Mouse (Mus musculus) midbrain, embryonic 14.5 days (tissue): Measurements from ENCODE around the gene Zar1l. TPM values are rescaled to one million over a fixed set of nuclear protein-coding genes. Genes with fewer than 3 reads are reported as not detected.

Source experiments
- ATAC-seq: fragments of 200-750 bp; cut with Nextera tagmentation; 2 replicates; pipeline ENCODE4 v1.8.0; 2017; ENCODE audit warnings: moderate number of reproducible peaks, moderate library complexity; ENCODE audit not compliant: low FRiP score, low TSS enrichment
- DNase-seq: peaks from one replicate; pipeline ENCODE4 v3.0.0-alpha.2; 2015
- H3K27ac ChIP-seq: fragments of 300-500 bp; sonication (generic); replicated peaks from 2 replicates; pipeline ENCODE4 v1.5.1; 2014; ENCODE audit warnings: mild to moderate bottlenecking, low read depth, low read length, moderate library complexity
- H3K27me3 ChIP-seq: fragments of 300-500 bp; sonication (generic); 2 replicates; pipeline ENCODE4 v1.6.1; 2014; ENCODE audit warnings: low read length, control low read depth, mixed read lengths; ENCODE audit not compliant: control insufficient read depth, insufficient read depth
- H3K36me3 ChIP-seq: fragments of 300-500 bp; sonication (generic); 2 replicates; pipeline ENCODE4 v1.6.1; 2014; ENCODE audit warnings: low read length, control low read depth; ENCODE audit not compliant: control insufficient read depth, insufficient read depth
- H3K4me1 ChIP-seq: fragments of 300-500 bp; sonication (generic); 2 replicates; pipeline ENCODE4 v1.6.1; 2014; ENCODE audit warnings: mild to moderate bottlenecking, antibody characterized with exemption, low read length, control low read depth; ENCODE audit not compliant: control insufficient read depth, insufficient read depth
- H3K4me2 ChIP-seq: fragments of 300-500 bp; sonication (generic); 2 replicates; pipeline ENCODE4 v1.6.1; 2014; ENCODE audit warnings: mild to moderate bottlenecking, low read length, moderate library complexity
- H3K4me3 ChIP-seq: fragments of 300-500 bp; sonication (generic); replicated peaks from 2 replicates; pipeline ENCODE4 v1.5.1; 2014; ENCODE audit warnings: low read depth, low read length
- H3K9ac ChIP-seq: fragments of 300-500 bp; sonication (generic); replicated peaks from 2 replicates; pipeline ENCODE4 v1.6.1; 2014; ENCODE audit warnings: mild to moderate bottlenecking, low read length, moderate library complexity
- H3K9me3 ChIP-seq: fragments of 300-500 bp; sonication (generic); 2 replicates; pipeline ENCODE4 v1.6.1; 2016; ENCODE audit warnings: low read length, control low read depth, mixed read lengths; ENCODE audit not compliant: control insufficient read depth
- WGBS: fragments of 180-500 bp; shearing (Covaris S2); extraction: QIAGEN DNeasy Blood & Tissue Kit; methylation state at CpG from one replicate; pipeline ENCODE4 v1.1.7; 2014; 5-methylcytosine and 5-hydroxymethylcytosine counted together
- polyA plus RNA-seq: library from polyadenylated mRNA; unstranded; fragments of >200 nt; fragmentation: Nextera tagmentation; extraction: Ambion mirVana; gene quantifications from 2 replicates; pipeline ENCODE4 v1.2.1, GENCODE M21; 2014

Zar1l gene
- polyA plus RNA-seq, 1 experiment from 2014 or later = not detected

DNA sequence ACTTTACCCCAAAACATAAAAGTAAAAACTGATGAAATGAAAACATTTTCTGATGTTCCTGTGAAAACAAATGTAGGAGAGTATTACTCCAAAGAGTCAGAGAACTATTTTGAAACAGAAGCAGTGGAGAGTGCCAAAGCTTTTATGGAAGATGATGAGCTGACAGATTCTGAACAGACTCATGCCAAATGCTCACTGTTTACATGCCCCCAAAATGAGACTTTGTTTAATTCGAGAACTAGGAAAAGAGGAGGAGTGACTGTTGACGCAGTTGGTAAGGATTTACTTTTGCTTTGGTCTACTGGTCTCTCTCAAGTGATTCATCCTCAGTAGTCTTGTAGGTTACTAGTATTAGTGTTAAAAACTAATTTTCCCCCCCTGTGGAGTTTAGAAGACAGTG is 25.2 kb upstream of the Zar1l start:
- DNase-seq = no peak
- Histone ChIP-seq H3K36me3 (peaks cover 14% of the 10 kb centered on the region), H3K4me3 (no peak overlapping the region), H3K4me2 (no peak overlapping the region), H3K9ac (no peak overlapping the region), H3K4me1 (no peaks in the 10 kb centered on the region), H3K9me3 (0 out of 2 replicates have a peak, but pooled peaks cover 3% of the 10 kb centered on the region), H3K27me3 (no peaks in the 10 kb centered on the region), H3K27ac (no peak overlapping the region)
- 91% methylated on average over 2 of the region's 2 CpGs for WGBS
- no peak for ATAC-seq

DNA sequence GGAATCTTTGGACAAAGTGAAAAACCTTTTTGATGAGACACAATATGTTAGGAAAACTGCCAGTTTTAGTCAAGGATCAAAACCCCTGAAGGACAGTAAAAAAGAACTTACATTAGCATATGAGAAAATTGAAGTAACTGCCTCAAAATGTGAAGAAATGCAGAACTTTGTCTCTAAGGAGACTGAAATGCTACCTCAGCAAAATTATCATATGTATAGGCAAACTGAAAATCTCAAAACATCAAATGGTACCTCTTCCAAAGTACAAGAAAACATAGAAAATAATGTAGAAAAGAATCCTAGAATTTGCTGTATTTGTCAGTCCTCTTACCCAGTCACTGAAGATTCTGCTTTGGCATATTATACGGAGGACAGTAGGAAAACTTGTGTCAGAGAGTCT is 23.3 kb upstream of the Zar1l start:
- no peak overlapping the region for H3K4me2 ChIP-seq
- no peak overlapping the region for H3K27ac ChIP-seq
- H3K27me3 ChIP-seq = no peaks in the 10 kb centered on the region
- peaks cover 20% of the 10 kb centered on the region for H3K36me3 ChIP-seq
- no peaks in the 10 kb centered on the region for H3K4me1 ChIP-seq
- no peak overlapping the region for H3K9ac ChIP-seq
- no peak overlapping the region for H3K4me3 ChIP-seq
- WGBS = 98% methylated on average over 1 of the region's 1 CpGs
- H3K9me3 ChIP-seq = 0 out of 2 replicates have a peak, but pooled peaks cover 3% of the 10 kb centered on the region
- DNase-seq (no peak), ATAC-seq (no peak)

DNA sequence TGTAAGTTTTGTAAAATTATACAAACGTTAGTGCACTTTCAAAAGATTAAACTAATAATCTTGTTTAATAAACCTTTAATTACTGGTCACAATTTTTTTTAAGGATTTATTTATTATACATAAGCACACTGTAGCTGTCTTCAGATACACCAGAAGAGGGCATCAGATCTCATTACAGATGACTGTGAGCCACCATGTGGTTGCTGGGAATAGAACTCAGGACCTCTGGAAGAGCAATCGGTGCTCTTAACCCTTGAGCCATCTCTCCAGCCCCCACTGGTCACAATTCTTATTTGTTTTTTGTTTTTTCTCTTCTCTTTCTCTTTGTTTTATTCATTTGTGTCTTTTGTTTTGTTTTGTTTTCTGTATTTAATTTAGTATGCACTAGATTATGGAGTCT is 7.3 kb upstream of the Zar1l start:
- no peak overlapping the region for H3K27ac ChIP-seq
- H3K4me3 ChIP-seq = no peak overlapping the region
- H3K9ac ChIP-seq = no peak overlapping the region
- DNase-seq (no peak), ATAC-seq (no peak)
- no peaks in the 10 kb centered on the region for H3K9me3 ChIP-seq
- H3K36me3 ChIP-seq = no peaks in the 10 kb centered on the region
- 0 out of 2 replicates have a peak, but pooled peaks cover 2% of the 10 kb centered on the region for H3K4me1 ChIP-seq
- 87% methylated on average over 2 of the region's 2 CpGs for WGBS
- no peaks in the 10 kb centered on the region for H3K27me3 ChIP-seq
- H3K4me2 ChIP-seq = no peak overlapping the region

GRCm38 (mm10) chr5:150522867-150523234 is 4.9 kb upstream of the Zar1l start:
- peak overlapping the region; percentile 62 for H3K27ac ChIP-seq
- WGBS = 10% methylated on average over 11 of the region's 11 CpGs
- no peak for DNase-seq

DNA sequence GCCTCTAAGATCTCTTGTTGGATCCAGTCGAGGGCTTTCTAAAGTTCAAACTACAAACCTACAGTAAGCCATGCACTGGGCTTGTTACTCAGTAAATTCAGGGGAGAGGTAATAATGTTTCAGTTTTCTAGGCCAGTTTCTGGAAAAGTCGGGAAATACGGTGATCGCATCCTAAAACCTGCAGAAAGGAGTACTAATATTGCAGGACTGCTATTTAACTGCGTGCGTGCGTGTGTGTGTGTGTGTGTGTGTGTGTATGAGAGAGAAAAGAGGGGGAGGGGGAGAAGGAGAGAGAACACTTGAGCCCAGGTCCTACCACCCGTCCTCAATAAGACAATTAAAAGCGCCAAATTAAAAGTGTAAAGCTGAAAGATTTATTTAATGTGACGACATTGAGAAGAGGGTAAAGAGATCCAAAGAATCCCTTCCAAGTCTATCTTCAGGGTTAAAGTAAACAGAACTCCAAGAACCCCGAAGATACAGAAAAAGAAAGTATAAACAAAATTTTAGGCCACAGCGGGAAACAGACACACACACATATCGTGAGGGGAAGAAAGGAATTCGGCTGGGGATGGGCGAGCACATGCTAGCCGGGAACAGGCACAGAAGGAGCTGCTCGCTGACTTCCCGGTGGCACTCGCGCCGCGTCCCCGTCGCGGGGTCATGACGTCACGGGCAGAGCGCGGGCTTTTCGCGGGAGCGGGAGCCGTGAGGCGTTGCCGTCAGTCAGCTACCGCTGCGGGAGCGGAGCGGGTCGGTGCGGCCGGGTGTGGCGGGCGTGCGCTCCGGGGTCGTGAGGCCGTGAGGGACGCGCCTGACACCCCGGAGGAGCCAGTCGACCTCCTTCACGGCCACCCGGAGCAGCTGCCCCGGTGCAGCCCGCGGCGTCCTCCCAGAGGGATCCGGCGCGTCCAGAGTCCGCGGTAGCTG is 4.2 kb upstream of the Zar1l start, which contains the start of gene Brca2:
Brca2 (plus strand) TSS at position 694 of the 930 bp plus-strand sequence.
- H3K27ac ChIP-seq = peak within 1 kb of the TSS; percentile 62
- H3K9ac ChIP-seq = peak within 1 kb of the TSS; percentile 80
- 0 out of 2 replicates have a peak, but pooled peaks cover 2% of the 10 kb centered on the region for H3K4me1 ChIP-seq
- H3K4me2 ChIP-seq = peak within 1 kb of the TSS; percentile 69
- WGBS = 6% methylated on average over 63 of the region's 63 CpGs
- H3K27me3 ChIP-seq = no peaks in the 10 kb centered on the region
- ATAC-seq (peak; percentile 97), DNase-seq (peak; percentile 96)
- H3K4me3 ChIP-seq = peak within 1 kb of the TSS; percentile 75
- H3K36me3 ChIP-seq = no peaks in the 10 kb centered on the region
- H3K9me3 ChIP-seq = no peaks in the 10 kb centered on the region

More at GRCm38 (mm10) chr5:150522867-150523234, 4.9 kb upstream of the Zar1l start:
- Histone ChIP-seq H3K4me3 (peak overlapping the region; percentile 75), H3K27me3 (no peaks in the 10 kb centered on the region), H3K9ac (peak overlapping the region; percentile 80), H3K4me1 (0 out of 2 replicates have a peak, but pooled peaks cover 2% of the 10 kb centered on the region), H3K36me3 (no peaks in the 10 kb centered on the region), H3K9me3 (no peaks in the 10 kb centered on the region), H3K4me2 (peak overlapping the region; percentile 69)
- no peak for ATAC-seq

DNA sequence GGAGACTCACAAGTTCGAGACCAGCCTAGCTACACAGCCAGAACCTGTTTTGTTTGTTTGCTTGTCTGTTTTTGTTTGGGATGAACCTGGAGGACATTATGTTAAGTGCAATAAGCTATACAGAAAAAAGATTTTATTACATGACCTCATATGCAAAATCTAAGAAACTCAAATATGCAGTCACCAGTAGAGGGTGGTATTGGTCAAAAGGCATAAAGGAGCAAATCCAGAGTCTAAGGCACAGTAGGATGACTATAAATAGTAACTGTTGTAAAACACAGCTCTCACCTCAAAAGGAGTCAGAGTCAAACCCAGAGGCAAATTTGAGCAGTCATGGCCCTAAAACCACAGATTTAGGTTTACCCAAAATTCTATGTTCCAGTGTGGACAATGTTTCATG is 1.6 kb upstream of the Zar1l start:
- WGBS = 92% methylated on average over 1 of the region's 1 CpGs
- no peak overlapping the region for H3K4me2 ChIP-seq
- no peak overlapping the region for H3K27ac ChIP-seq
- 0 out of 2 replicates have a peak, but pooled peaks cover 2% of the 10 kb centered on the region for H3K4me1 ChIP-seq
- no peak overlapping the region for H3K4me3 ChIP-seq
- no peak overlapping the region for H3K9ac ChIP-seq
- ATAC-seq (no peak), DNase-seq (peak; percentile 18)
- H3K9me3 ChIP-seq = no peaks in the 10 kb centered on the region
- no peaks in the 10 kb centered on the region for H3K27me3 ChIP-seq
- no peaks in the 10 kb centered on the region for H3K36me3 ChIP-seq

DNA sequence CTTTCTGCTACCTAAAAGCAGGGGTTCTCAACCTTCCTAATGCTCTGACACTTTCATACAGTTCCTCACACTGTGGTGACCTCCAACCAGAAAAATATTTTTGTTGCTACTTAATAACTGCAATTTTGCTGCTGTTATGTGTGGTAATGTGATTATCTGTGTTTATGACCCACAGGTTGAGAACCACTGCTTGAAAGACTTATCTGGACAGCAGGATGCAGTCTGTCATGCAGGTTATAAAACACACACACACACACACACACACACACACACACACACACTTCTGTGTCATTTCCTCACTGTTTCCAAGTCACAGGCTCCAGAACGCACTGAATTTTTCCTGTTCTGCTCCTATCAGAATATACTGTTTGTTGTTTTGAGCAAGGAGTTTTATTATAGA is 3.9 kb downstream of the Zar1l start:
- ATAC-seq (no peak), DNase-seq (no peak)
- Histone ChIP-seq H3K9ac (no peak overlapping the region), H3K4me3 (no peak overlapping the region), H3K4me2 (no peak overlapping the region), H3K9me3 (no peaks in the 10 kb centered on the region), H3K27ac (no peak overlapping the region), H3K4me1 (no peaks in the 10 kb centered on the region), H3K36me3 (no peaks in the 10 kb centered on the region), H3K27me3 (no peaks in the 10 kb centered on the region)
- WGBS = 100% methylated on average over 1 of the region's 1 CpGs

DNA sequence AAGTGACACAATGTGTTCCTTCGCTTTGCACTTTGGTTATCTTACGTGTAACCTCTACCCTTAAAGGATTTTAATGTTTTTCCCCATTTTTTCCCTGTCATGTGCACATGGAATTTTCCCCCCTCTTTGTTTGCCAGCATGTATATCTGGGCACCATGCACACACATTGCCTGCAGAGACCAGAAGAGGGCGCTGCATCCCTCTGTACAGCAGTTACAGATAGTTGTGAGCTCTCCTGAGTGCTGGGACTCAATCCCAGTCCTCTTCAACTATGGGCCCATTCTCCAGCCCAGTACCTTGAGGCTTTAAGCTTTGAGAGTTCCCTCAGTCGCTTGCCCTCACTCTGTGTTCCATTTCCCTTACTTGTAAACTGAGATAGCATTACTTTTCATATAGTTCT is 4.7 kb downstream of the Zar1l start:
- H3K9me3 ChIP-seq = no peaks in the 10 kb centered on the region
- DNase-seq = no peak
- H3K4me3 ChIP-seq = no peak overlapping the region
- ATAC-seq = no peak
- no peaks in the 10 kb centered on the region for H3K36me3 ChIP-seq
- no peak overlapping the region for H3K4me2 ChIP-seq
- H3K27ac ChIP-seq = no peak overlapping the region
- H3K27me3 ChIP-seq = no peaks in the 10 kb centered on the region
- 79% methylated on average over 4 of the region's 4 CpGs for WGBS
- H3K4me1 ChIP-seq = no peaks in the 10 kb centered on the region
- no peak overlapping the region for H3K9ac ChIP-seq
